Mouse (Mus musculus): Measurements from ENCODE around the gene Pkd1.

Pkd1 gene

DNA sequence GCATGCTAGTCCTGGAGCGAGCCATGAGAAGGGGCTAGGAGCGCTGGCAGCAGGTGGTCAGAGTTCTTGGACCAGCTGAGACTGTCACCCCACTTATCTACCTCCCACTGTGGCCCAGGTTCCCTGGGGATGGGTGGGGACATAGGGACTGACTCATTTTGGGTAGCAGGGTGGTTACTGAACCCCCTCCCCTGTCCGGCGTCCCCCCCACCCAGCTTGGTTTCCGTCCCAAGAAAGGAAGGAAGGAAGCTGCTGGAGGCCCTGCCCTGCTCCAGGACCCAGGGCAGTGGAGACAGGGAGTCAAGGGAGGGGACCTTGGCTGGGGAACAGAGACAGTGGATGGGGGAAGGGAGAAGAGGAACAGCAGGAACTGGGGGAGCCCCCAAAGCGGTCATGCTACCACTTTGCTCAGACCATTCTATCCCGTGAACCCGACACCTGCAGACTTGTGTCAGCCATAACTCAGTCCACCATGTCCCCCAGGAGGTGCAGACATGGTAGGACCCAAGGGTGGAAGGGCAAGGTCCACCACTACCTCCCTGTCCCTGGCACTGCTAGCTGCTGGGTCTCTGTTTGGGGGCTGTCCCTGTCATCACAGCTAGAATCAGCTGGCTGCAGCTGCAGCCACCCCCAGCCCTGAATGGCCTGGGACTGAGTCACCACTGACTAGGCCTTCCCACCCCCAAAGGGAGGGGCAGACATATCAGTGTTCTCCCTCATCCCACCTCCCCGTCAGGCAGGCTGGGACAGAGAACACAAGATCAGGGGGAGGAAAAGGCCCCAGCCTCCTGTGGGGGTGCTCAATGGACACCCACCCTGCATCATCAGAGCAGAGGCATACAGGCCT lies 95.5 kb downstream of the Pkd1 start:
- no peak for DNase-seq (ENCODE audit: low read depth)

DNA sequence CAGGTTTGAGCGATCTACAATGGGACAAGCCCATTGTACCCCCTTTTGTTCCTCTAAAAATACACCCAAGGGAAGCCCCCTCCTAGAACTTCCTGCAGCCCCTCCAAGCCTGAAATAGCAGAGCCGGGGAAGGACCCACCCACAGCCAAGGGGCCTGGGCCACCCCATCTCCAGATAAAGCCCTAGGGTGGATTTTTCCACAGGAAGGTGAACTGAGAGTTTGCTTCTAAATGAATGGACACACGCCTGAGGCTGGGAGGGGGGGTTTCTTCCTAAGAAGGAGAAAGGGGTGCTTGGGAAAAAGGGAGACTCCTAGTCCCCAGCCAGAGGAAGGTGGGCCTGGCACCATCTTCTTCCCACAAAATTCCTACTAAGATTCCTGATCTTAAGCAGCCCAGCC lies 96.3 kb downstream of the Pkd1 start:
- no peak for DNase-seq (ENCODE audit: low read depth)
